Mouse (Mus musculus) heart, embryonic 10.5 days (tissue): Measurements from ENCODE around the gene Izumo4. TPM values are rescaled to one million over a fixed set of nuclear protein-coding genes. Genes with fewer than 3 reads are reported as not detected.

Experiments
- DNase-seq: peaks from one replicate; pipeline ENCODE4 v3.0.0-alpha.2; 2017; ENCODE audit warnings: low spot score
- H3K27ac ChIP-seq: fragments of 300-500 bp; sonication (generic); 2 replicates; pipeline ENCODE4 v1.5.1; 2016; ENCODE audit warnings: mild to moderate bottlenecking
- H3K27me3 ChIP-seq: fragments of 300-500 bp; sonication (generic); 2 replicates; pipeline ENCODE4 v1.6.1; 2016; ENCODE audit warnings: mild to moderate bottlenecking; ENCODE audit not compliant: poor library complexity, insufficient read depth, severe bottlenecking
- H3K36me3 ChIP-seq: fragments of 300-500 bp; sonication (generic); 2 replicates; pipeline ENCODE4 v1.6.1; 2016; ENCODE audit warnings: mild to moderate bottlenecking, moderate library complexity
- H3K4me1 ChIP-seq: fragments of 300-500 bp; sonication (generic); 2 replicates; pipeline ENCODE4 v1.6.1; 2016; ENCODE audit warnings: mild to moderate bottlenecking
- H3K4me3 ChIP-seq: fragments of 300-500 bp; sonication (generic); 2 replicates; pipeline ENCODE4 v1.5.1; 2016; ENCODE audit warnings: mild to moderate bottlenecking, moderate library complexity
- H3K9me3 ChIP-seq: fragments of 300-500 bp; sonication (generic); 2 replicates; pipeline ENCODE4 v1.6.1; 2016; ENCODE audit warnings: mild to moderate bottlenecking, moderate library complexity
- WGBS: fragments of 180-500 bp; shearing (Covaris S2); methylation state at CpG from one replicate; pipeline ENCODE4 v1.1.7; 2016; 5-methylcytosine and 5-hydroxymethylcytosine counted together
- polyA plus RNA-seq: library from polyadenylated mRNA; unstranded; fragments of >200 nt; fragmentation: Nextera tagmentation; extraction: Ambion mirVana; gene quantifications from 2 replicates; pipeline ENCODE4 v1.2.1, GENCODE M21; 2016

Gene Izumo4
- polyA plus RNA-seq, 1 experiment from 2014 or later: 14.4 TPM

DNA sequence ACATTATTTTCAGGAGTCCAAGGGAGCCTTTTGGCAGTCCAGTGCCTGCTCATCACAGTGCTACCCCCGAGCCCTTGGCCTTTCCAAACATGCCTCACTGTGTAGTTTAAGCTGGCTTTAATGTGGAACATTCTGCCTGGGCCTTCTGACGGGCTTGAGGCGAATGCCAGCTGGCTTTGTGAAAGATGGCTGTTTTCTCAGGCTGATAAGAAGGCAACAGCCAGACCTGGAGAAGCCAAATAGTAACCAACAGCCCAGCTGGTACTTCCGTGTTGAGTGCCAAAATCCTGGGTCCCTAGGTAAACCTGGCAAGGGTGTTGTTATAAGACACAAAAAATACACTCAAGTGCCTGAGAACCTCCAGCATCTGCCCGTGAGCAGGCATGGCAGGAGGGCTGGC lies 34.7 kb downstream of the Izumo4 start:
- no peak for DNase-seq
- WGBS: 58% methylated on average over 5 of the region's 5 CpGs
- no peaks in the 10 kb centered on the region for H3K27me3 ChIP-seq
- no peaks in the 10 kb centered on the region for H3K9me3 ChIP-seq
- H3K36me3 ChIP-seq: peaks cover 47% of the 10 kb centered on the region
- no peak overlapping the region for H3K27ac ChIP-seq
- no peak overlapping the region for H3K4me3 ChIP-seq
- H3K4me1 ChIP-seq: peaks cover 39% of the 10 kb centered on the region

- Histone ChIP-seq H3K36me3 (peaks cover 29% of the 10 kb centered on the region), H3K27ac (no peak overlapping the region), H3K4me1 (peaks cover 38% of the 10 kb centered on the region), H3K27me3 (no peaks in the 10 kb centered on the region), H3K9me3 (no peaks in the 10 kb centered on the region), H3K4me3 (no peak overlapping the region)
- 73% methylated on average over 1 of the region's 1 CpGs for WGBS
- DNase-seq: no peak
Observed at GRCm38 (mm10) chr10:80738657-80739056, 36.7 kb downstream of the Izumo4 start.

DNA sequence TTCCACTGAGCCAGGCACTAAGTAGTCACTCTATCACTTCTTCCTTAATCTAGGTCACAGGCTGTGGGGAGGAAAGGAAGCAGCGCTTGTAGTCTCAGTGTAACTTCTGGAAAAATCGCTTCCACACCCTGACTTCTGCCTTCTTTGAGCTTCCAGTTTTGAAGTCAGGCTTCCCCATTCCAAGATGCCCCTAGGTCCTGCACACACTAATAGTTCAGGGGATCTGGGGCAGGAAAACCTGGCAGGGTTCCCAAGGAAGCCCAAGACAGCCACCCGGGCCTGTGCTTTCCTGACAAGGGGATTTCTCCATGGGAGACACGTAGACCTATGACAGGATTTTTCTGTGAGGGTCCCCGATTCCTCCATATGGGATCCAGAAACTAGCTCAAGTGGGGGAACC lies 39.2 kb downstream of the Izumo4 start:
- peak overlapping the region; percentile 97 for H3K4me3 ChIP-seq
- H3K27me3 ChIP-seq: no peaks in the 10 kb centered on the region
- WGBS: 25% methylated on average over 5 of the region's 5 CpGs
- peaks cover 12% of the 10 kb centered on the region for H3K36me3 ChIP-seq
- H3K27ac ChIP-seq: peak overlapping the region; percentile 92
- no peak for DNase-seq
- H3K9me3 ChIP-seq: no peaks in the 10 kb centered on the region
- peaks cover 43% of the 10 kb centered on the region for H3K4me1 ChIP-seq

GRCm38 (mm10) chr10:80741634-80742179 lies 39.7 kb downstream of the Izumo4 start:
- peak overlapping the region; percentile 92 for H3K27ac ChIP-seq
- DNase-seq: no peak
- peak overlapping the region; percentile 97 for H3K4me3 ChIP-seq
- H3K9me3 ChIP-seq: no peaks in the 10 kb centered on the region
- WGBS: under 1% methylated on average over 46 of the region's 46 CpGs
- no peaks in the 10 kb centered on the region for H3K27me3 ChIP-seq
- peaks cover 11% of the 10 kb centered on the region for H3K36me3 ChIP-seq
- peaks cover 40% of the 10 kb centered on the region for H3K4me1 ChIP-seq

DNA sequence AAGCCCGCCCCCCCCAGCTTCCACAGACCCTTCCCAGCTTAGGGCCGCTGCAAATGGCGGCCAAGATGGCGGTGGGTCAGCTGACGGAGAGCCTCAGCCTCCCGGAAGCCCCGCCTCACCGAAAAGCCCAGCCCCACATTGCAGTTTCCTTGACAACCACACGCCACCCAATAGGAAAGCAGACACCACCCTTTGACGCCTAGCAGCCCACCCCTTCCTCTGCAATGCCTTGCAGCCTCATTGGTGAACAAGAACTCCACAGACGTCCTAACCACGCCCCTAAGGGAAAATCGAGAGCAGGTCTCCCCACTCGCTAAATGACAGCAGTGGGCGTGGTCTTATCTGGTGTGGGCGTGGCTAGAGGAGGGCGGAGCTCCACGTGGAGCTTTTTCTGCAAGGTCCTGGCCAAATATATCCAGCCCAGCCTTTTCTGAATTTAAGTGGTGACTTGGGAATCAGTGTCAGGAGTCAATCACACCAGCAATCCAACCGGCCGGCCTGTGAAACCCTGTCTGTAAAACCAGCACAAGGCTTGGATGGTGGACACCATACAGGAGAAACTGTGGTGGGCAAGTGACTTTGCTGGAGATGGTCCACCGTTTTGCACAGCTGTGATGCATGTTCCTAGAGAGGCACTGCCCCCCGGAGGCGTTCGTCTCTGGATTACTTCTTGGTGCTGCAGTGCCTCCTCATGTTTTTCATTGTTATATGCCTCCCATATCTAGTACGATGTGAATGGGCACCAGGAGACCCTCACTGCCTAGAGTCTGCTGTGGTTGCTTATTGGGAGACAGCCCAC lies 40.4 kb downstream of the Izumo4 start, which contains the start of gene Ap3d1:
Ap3d1 (minus strand) TSS at position 85 of the 799 bp plus-strand sequence.
- H3K36me3 ChIP-seq: peaks cover 5% of the 10 kb centered on the region
- peak within 1 kb of the TSS; percentile 97 for H3K4me3 ChIP-seq
- no peaks in the 10 kb centered on the region for H3K9me3 ChIP-seq
- peak within 1 kb of the TSS; percentile 92 for H3K27ac ChIP-seq
- DNase-seq: peak; percentile 100
- WGBS: 2% methylated on average over 25 of the region's 25 CpGs
- H3K27me3 ChIP-seq: no peaks in the 10 kb centered on the region
- peaks cover 38% of the 10 kb centered on the region for H3K4me1 ChIP-seq

DNA sequence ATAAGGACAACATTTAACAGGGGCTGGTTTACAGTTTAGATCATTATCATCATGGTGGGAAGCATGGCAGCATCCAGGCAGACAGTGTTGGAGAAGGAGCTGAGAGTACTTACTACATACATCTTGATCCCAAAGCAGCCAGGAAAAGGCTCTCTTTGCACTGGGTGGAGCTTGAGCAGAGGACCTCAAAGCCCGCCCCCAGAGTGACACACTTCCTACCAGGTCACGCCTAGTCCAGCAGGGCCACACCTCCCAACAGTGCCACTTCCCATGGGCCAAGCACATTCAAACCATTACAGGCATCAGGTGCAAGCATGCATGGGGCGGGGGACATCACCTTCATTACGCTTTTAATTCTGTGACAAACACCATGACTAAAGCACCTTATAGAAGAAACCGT lies 42.3 kb downstream of the Izumo4 start:
- peak; percentile 91 for DNase-seq
- peaks cover 39% of the 10 kb centered on the region for H3K4me1 ChIP-seq
- H3K4me3 ChIP-seq: no peak overlapping the region
- H3K9me3 ChIP-seq: no peaks in the 10 kb centered on the region
- H3K27me3 ChIP-seq: no peaks in the 10 kb centered on the region
- peaks cover 3% of the 10 kb centered on the region; the same call in 1 of the 2 replicates for H3K36me3 ChIP-seq
- WGBS: 37% methylated on average over 5 of the region's 5 CpGs
- H3K27ac ChIP-seq: no peak overlapping the region

DNA sequence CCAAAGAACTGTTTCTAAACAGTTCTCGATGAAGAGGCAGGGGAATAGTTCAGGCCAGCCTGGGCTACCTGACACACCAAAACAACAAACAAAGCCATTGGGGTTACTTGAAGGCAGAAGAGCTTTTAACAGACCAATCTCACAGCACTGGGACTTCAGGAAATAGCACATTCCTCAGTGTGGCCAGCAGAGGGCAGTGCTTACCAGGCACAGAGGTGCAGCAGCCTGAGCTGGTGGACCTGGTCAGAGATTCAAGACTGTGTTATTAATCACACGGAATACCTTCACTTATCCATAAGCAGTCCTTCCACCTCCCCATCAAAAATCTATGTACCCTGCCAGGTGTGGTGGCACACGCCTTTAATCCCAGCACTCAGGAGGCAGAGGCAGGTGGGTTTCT lies 45.4 kb downstream of the Izumo4 start:
- no peaks in the 10 kb centered on the region for H3K9me3 ChIP-seq
- no peak overlapping the region for H3K4me3 ChIP-seq
- H3K36me3 ChIP-seq: no peaks in the 10 kb centered on the region
- no peak overlapping the region for H3K27ac ChIP-seq
- DNase-seq: peak; percentile 89
- H3K27me3 ChIP-seq: no peaks in the 10 kb centered on the region
- peaks cover 33% of the 10 kb centered on the region for H3K4me1 ChIP-seq
- WGBS: 16% methylated on average over 3 of the region's 3 CpGs

GRCm38 (mm10) chr10:80748609-80749008 lies 46.6 kb downstream of the Izumo4 start:
- no peak overlapping the region for H3K4me3 ChIP-seq
- peaks cover 32% of the 10 kb centered on the region for H3K4me1 ChIP-seq
- no peaks in the 10 kb centered on the region for H3K9me3 ChIP-seq
- no peak for DNase-seq
- H3K27me3 ChIP-seq: no peaks in the 10 kb centered on the region
- H3K36me3 ChIP-seq: no peaks in the 10 kb centered on the region
- 7% methylated on average over 6 of the region's 6 CpGs for WGBS
- no peak overlapping the region for H3K27ac ChIP-seq

DNA sequence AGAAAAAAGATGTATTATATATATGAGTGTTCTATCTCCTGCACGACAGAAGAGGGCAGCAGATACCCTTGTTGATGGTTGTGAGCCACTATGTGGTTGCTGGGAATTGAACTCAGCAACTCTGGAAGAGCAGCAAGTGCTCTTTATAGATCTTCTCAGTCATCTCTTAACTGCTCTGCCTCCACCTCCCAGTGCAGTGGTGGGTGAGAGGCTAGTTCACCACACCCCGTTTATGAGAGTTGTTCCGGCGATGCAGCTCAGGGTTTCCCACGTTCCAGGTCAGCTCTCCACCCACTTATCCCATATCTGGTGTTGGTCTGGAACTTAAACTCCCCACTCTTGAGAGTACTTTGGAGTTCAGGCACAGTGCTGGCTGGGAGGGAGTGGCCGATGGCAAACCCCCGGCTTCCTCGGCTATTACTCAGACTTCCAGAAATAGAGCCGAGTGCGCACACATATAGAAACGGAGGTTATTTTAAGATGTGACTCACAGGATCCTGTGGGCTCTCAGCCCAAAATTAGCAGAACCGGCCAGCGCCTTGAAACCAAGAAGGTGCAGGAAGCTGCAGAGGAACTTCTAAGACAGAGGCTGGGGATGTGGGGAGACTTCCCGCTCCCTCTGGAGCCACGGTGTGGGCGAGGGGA lies 49.3 kb downstream of the Izumo4 start:
- peak overlapping the region; percentile 92 for H3K27ac ChIP-seq
- DNase-seq: peak; percentile 92
- no peaks in the 10 kb centered on the region for H3K9me3 ChIP-seq
- no peaks in the 10 kb centered on the region for H3K36me3 ChIP-seq
- WGBS: 7% methylated on average over 16 of the region's 16 CpGs
- peaks cover 38% of the 10 kb centered on the region for H3K4me1 ChIP-seq
- H3K27me3 ChIP-seq: no peaks in the 10 kb centered on the region
- H3K4me3 ChIP-seq: peak overlapping the region; percentile 51

- Histone ChIP-seq H3K9me3 (no peaks in the 10 kb centered on the region), H3K4me3 (peak overlapping the region; percentile 51), H3K27ac (peak overlapping the region; percentile 92), H3K27me3 (no peaks in the 10 kb centered on the region), H3K4me1 (peaks cover 46% of the 10 kb centered on the region), H3K36me3 (no peaks in the 10 kb centered on the region)
- DNase-seq: peak; percentile 97
- WGBS: 4% methylated on average over 6 of the region's 6 CpGs
Observed at GRCm38 (mm10) chr10:80752079-80752625, 50.2 kb downstream of the Izumo4 start.

DNA sequence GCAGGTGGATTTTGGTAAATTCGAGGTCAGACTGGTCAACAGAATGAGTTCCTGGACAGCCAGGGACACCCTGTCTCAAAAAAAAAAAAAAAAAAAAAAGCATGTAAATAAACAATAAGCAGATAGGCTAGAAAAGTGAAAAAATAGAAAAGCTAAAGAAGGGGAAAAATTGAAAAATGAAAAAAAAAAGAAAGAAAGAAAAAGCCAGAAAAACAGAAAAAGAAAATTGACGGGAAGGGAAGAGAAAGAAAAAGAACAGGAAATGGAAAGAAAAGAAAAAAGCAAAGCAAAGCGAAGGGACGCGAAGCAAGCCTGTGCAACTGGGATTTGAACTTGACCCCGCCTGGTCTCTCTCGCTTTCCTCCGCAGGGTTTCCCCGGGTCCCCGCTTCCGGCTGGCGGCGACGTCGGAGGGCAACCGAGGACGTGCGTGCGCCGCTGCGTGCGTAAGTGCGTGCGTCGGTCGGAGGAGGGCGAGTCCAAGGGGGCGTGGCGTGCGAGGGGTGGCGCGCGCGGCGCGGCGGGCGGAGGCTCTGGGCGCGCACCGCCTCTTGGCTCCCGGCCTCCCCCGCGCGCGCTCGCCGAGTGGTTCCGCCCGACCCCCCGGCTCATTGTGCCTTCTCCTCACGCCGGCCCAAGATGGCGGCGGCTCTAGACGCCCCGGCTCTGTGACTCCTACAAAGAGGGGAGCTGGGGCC lies 52.8 kb downstream of the Izumo4 start, which contains the start of gene Dot1l:
Dot1l (plus strand) TSS at position 613 of the 697 bp plus-strand sequence.
- Histone ChIP-seq H3K9me3 (no peaks in the 10 kb centered on the region), H3K4me3 (peak within 1 kb of the TSS; percentile 100), H3K36me3 (no peaks in the 10 kb centered on the region), H3K27ac (peak within 1 kb of the TSS; percentile 100), H3K27me3 (no peaks in the 10 kb centered on the region), H3K4me1 (peaks cover 61% of the 10 kb centered on the region)
- DNase-seq: peak; percentile 97
- under 1% methylated on average over 57 of the region's 57 CpGs for WGBS
